Mouse (Mus musculus): ENCODE results near the gene Aqp3.
"Not testable (repeated sequence)": the region's sequence is repeated elsewhere in the genome, so short reads cannot be mapped to it uniquely, and the experiment has no call there.

The Aqp3 gene

GRCm38 (mm10) chr4:41102901-41103300 is 4.9 kb upstream of the Aqp3 start:
- DNase-seq (ENCODE audit: low spot score), result peak; percentile 22

- no peak for DNase-seq (ENCODE audit: low spot score)
Measured at GRCm38 (mm10) chr4:41100986-41101385, 3.0 kb upstream of the Aqp3 start.

GRCm38 (mm10) chr4:41098577-41098951 is 581 bp upstream of the Aqp3 start:
- DNase-seq (ENCODE audit: low spot score), result no peak

GRCm38 (mm10) chr4:41097381-41097780 is 602 bp downstream of the Aqp3 start:
- no peak for DNase-seq (ENCODE audit: low spot score)

DNA sequence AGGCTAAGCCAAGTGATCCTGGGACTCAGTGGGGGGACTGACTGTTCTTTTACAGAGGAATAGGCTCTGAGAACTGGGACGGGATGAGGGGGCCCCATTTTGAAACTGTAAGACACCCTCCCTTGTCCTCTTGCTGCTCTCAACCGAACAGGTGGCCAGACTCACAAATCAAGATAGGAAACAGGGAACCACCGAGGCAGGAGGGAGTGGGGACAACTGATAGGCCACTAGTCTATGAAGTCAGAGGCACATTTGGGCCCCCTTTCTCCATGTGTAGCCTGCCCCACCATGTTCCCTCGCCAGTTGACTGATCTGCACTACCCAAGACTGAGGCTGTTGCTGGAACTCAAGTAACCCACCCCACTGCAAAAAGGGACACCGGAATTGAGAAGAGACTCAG is 1.2 kb downstream of the Aqp3 start:
- DNase-seq (ENCODE audit: low spot score), result no peak

- DNase-seq (ENCODE audit: low spot score), result peak; percentile 53
Measured at GRCm38 (mm10) chr4:41096169-41096568, 1.8 kb downstream of the Aqp3 start.

DNA sequence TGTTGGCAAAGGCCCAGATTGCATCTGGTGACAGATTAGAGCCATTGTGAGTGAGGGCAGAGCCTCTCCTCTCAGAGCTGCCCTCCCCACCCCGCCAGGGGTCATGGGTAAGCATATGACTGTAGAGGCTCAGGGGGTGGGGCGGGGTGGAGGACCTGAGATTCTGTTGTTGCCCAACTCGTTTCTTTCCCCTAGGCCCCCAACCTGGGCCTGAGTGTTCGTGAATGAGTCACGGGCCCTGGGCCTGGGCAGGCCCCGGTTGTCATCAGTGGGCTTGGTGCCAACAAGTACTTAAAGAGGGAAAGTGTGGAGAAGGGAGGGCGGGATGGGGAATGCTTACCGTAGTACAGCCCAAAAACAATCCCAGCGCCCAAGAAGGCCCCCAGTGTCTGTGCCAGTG is 3.6 kb downstream of the Aqp3 start:
- DNase-seq (ENCODE audit: low spot score), result peak; percentile 82

GRCm38 (mm10) chr4:41092958-41093357 is 5.0 kb downstream of the Aqp3 start:
- no peak for DNase-seq (ENCODE audit: low spot score)

DNA sequence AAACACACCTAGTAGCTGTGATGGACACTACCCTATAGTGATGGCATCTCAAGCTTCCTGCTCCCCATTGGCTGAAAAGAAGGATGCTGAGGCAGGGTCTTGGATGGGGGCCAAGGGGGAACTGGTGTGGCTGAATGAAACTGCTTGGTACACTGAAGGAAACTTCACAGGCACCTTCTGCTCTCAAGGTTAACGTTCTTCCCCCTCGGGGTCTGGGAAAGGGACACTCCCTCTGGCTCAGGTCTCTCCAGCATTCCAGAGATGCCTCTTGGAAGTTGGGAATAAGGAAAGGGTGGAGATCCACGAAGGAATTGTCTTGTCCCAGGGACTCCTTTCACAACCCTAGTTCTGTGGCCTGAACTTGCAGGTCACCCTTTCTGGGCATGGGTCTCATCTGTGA is 6.6 kb downstream of the Aqp3 start:
- no peak for DNase-seq (ENCODE audit: low spot score)

GRCm38 (mm10) chr4:41089705-41090104 is 8.3 kb downstream of the Aqp3 start:
- no peak for DNase-seq (ENCODE audit: low spot score)

DNA sequence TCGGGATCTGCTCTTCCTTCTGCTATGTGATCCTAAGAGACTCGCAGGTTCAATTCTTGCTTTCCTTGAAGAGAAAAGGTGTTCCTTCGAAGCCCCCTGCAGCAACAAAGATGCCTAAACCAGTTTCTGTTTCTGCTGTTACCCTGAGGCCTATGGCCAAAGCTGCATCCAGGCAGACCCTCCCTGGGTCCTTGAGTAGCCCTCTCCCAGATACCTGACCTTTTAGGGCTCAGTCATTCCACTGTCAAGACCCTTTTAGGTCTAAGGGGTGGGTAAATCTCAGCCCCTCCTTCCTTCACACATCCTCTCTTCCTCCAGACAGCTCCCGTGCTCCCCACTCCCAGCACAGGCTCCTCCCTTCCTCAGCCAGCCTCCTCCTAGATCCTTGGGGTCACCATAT is 8.8 kb downstream of the Aqp3 start:
- no peak for DNase-seq (ENCODE audit: low spot score)

DNA sequence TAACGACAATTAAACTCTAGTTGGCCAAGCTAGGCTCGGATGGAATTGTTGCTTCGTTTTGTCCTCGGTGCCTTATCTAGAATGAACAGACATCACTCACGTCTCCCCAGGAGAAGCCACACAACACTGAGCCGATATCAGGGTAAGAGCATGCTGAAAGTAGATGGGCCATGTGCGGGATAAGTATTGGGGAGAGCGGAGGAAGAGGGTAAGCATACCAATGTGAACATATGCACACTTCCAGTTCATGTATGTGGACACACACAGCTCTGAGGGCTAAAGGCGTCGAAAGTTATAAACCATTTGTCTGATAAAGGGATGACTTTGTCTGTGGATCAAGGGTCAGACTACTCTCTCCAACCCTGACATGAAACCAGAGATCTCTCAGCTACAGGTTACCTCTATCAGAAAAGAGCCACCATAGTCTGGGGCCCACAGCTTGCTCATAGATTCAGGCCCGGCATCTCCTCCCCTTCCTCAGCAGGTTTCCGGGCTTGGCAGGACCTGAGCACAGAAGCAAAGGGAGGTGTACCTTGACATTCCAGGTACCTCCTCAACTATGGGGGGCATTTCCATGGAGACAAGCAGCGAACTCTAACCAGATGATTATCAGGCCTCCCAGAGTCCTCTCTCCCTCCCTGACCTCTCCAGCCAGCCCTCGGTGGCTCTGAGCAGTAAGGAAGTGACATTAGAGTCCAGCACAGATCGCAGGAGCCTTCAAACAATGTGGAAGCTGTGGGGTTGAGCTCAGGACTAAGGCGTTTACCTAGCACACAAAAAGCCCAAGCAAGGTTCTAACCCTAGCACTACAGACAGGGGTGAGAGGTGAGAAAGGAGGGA is 10.3 kb downstream of the Aqp3 start:
- DNase-seq (ENCODE audit: low spot score), result no peak

- no peak for DNase-seq (ENCODE audit: low spot score)
Measured at GRCm38 (mm10) chr4:41086947-41087346, 11.0 kb downstream of the Aqp3 start.

DNA sequence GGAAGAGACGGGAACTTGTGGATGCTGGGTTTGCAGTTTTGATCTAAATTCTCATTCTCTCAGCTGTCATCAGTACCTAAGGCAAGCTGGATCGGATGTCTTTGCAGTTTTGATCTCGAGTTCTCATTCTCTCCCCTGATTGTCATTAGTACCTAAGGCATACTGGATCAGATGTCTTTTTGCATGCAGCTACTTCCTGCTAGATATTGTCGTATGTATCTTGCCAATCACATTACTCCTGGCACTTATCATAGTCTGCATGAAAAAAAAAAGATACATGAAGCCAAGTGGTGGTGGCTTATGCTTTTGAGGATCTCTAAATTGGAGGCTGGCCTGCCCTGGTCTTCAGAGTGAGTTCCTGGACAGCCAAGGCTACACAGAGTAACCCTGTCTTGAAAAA is 13.2 kb downstream of the Aqp3 start:
- no peak for DNase-seq (ENCODE audit: low spot score)

GRCm38 (mm10) chr4:41082803-41083202 is 15.2 kb downstream of the Aqp3 start:
- DNase-seq (ENCODE audit: low spot score), result not testable (repeated sequence)

GRCm38 (mm10) chr4:41081733-41082132 is 16.2 kb downstream of the Aqp3 start:
- no peak for DNase-seq (ENCODE audit: low spot score)

GRCm38 (mm10) chr4:41078726-41079125 is 19.3 kb downstream of the Aqp3 start:
- DNase-seq (ENCODE audit: low spot score), result peak; percentile 75

- DNase-seq (ENCODE audit: low spot score), result no peak
Measured at GRCm38 (mm10) chr4:41074461-41074860, 23.5 kb downstream of the Aqp3 start.

DNA sequence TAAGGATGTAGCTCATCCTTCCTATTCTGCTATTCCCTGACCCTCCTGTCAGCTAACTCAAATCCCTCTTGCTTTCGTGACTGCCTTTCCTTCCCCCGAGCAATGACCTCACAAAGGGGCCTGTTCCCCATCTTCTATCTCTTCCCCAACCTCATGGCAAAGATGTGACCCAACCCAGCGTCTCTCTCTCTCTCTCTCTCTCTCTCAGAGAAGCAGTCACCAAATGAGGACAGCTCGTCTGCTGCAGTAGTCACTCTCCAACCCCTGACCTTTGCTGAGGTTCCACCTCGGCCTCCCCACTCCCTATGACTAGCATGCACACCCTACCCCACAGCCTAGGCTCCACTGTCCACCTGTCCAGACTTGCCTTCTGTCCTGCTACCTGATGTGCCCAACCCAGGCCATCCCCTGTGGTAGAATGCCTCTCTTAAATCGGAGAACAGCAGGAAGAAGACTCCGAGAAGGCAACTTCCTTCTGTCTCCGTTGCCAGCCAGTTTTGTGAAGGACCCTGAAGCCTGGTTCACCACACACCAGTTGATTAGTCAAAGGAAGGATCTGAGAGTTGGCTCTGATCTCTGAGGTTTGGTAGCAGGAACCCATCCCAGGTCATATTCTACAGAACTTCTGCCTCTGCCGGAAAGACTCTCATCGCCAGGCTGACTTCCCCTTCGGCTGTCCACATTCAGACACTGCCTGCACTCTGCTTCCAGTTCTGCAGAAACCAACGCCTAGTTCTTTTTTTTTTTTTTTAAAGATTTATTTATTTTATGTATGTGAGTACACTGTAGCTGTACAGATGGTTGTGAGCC is 24.8 kb downstream of the Aqp3 start:
- no peak for DNase-seq (ENCODE audit: low spot score)

GRCm38 (mm10) chr4:41071500-41072429 is 26.2 kb downstream of the Aqp3 start:
- peak; percentile 77 for DNase-seq (ENCODE audit: low spot score)

- DNase-seq (ENCODE audit: low spot score), result no peak
Measured at GRCm38 (mm10) chr4:41065196-41065595, 32.8 kb downstream of the Aqp3 start.
